Mouse (Mus musculus): ENCODE results near the gene Stab2.

GRCm38 (mm10) chr10:86923602-86924001 lies 84.2 kb downstream of the Stab2 start:
- TF ChIP-seq CHD1 (IDR thresholded peaks at IDR 0.05; ENCODE audit: low read depth, low read length) (no peak), MAX (IDR thresholded peaks at IDR 0.05; ENCODE audit: low read length) (no peak), MYC (IDR thresholded peaks at IDR 0.05; ENCODE audit: low read depth, low read length) (no peak), EP300 (IDR thresholded peaks at IDR 0.05; ENCODE audit: low read length) (no peak), JUND (conservative IDR thresholded peaks at IDR 0.05; ENCODE audit: low read depth, low read length) (no peak), POLR2A (IDR thresholded peaks at IDR 0.05; ENCODE audit: low read depth, low read length) (no peak), USF1 (IDR thresholded peaks at IDR 0.05; ENCODE audit: low read depth, low read length) (no peak), ZC3H11A (IDR thresholded peaks at IDR 0.05; ENCODE audit: low read depth, low read length) (no peak), CHD2 (IDR thresholded peaks at IDR 0.05; ENCODE audit: low read length) (no peak)
